Mouse (Mus musculus): ENCODE results near the gene Ntrk3. TPM values are rescaled to one million over a fixed set of nuclear protein-coding genes. Genes with fewer than 3 reads are reported as not detected.

Gene Ntrk3
- polyA plus RNA-seq, 1 experiment = 75.7 TPM

GRCm38 (mm10) chr7:78724591-78724990 is 13.2 kb downstream of the Ntrk3 start:
- TF ChIP-seq CTCF (IDR thresholded peaks at IDR 0.05; ENCODE audit: extremely low read depth, insufficient read depth, low read length) (no peak), POLR2A (IDR thresholded peaks at IDR 0.05; ENCODE audit: extremely low read depth, insufficient read depth, low read length) (no peak)
- no peak overlapping the region for H3K27ac ChIP-seq (ENCODE audit: insufficient read depth, low read length)
- no peaks in the 10 kb centered on the region for H3K4me1 ChIP-seq (ENCODE audit: control insufficient read depth, insufficient read depth, low read length)
- no peak overlapping the region for H3K4me3 ChIP-seq (ENCODE audit: insufficient read depth, low read length)

GRCm38 (mm10) chr7:78722051-78722450 is 15.8 kb downstream of the Ntrk3 start:
- no peak overlapping the region for H3K4me3 ChIP-seq (ENCODE audit: insufficient read depth, low read length)
- H3K4me1 ChIP-seq (ENCODE audit: control insufficient read depth, insufficient read depth, low read length) = peaks cover 8% of the 10 kb centered on the region
- H3K27ac ChIP-seq (ENCODE audit: insufficient read depth, low read length) = no peak overlapping the region
- TF ChIP-seq CTCF (IDR thresholded peaks at IDR 0.05; ENCODE audit: extremely low read depth, insufficient read depth, low read length) = no peak
- TF ChIP-seq POLR2A (IDR thresholded peaks at IDR 0.05; ENCODE audit: extremely low read depth, insufficient read depth, low read length) = no peak

- no peak overlapping the region for H3K27ac ChIP-seq (ENCODE audit: insufficient read depth, low read length)
These were observed 16.6 kb downstream of the Ntrk3 start for GRCm38 (mm10) chr7:78720989-78721816.

GRCm38 (mm10) chr7:78719795-78720460 is 17.9 kb downstream of the Ntrk3 start:
- H3K4me1 ChIP-seq (ENCODE audit: control insufficient read depth, insufficient read depth, low read length) = peaks cover 8% of the 10 kb centered on the region
- no peak overlapping the region for H3K4me3 ChIP-seq (ENCODE audit: insufficient read depth, low read length)
- TF ChIP-seq CTCF (IDR thresholded peaks at IDR 0.05; ENCODE audit: extremely low read depth, insufficient read depth, low read length) = no peak
- no peak for TF ChIP-seq POLR2A (IDR thresholded peaks at IDR 0.05; ENCODE audit: extremely low read depth, insufficient read depth, low read length)
- no peak overlapping the region for H3K27ac ChIP-seq (ENCODE audit: insufficient read depth, low read length)

More at GRCm38 (mm10) chr7:78720989-78721816, 16.6 kb downstream of the Ntrk3 start:
- Histone ChIP-seq H3K4me3 (ENCODE audit: insufficient read depth, low read length) (no peak overlapping the region), H3K4me1 (ENCODE audit: control insufficient read depth, insufficient read depth, low read length) (peaks cover 8% of the 10 kb centered on the region)
- TF ChIP-seq CTCF (IDR thresholded peaks at IDR 0.05; ENCODE audit: extremely low read depth, insufficient read depth, low read length) = no peak
- no peak for TF ChIP-seq POLR2A (IDR thresholded peaks at IDR 0.05; ENCODE audit: extremely low read depth, insufficient read depth, low read length)

GRCm38 (mm10) chr7:78719117-78719516 is 18.7 kb downstream of the Ntrk3 start:
- Histone ChIP-seq H3K4me3 (ENCODE audit: insufficient read depth, low read length) (no peak overlapping the region), H3K4me1 (ENCODE audit: control insufficient read depth, insufficient read depth, low read length) (peaks cover 8% of the 10 kb centered on the region), H3K27ac (ENCODE audit: insufficient read depth, low read length) (no peak overlapping the region)
- TF ChIP-seq CTCF (IDR thresholded peaks at IDR 0.05; ENCODE audit: extremely low read depth, insufficient read depth, low read length) (no peak), POLR2A (IDR thresholded peaks at IDR 0.05; ENCODE audit: extremely low read depth, insufficient read depth, low read length) (no peak)

GRCm38 (mm10) chr7:78718191-78718609 is 19.6 kb downstream of the Ntrk3 start:
- no peak for TF ChIP-seq CTCF (IDR thresholded peaks at IDR 0.05; ENCODE audit: extremely low read depth, insufficient read depth, low read length)
- TF ChIP-seq POLR2A (IDR thresholded peaks at IDR 0.05; ENCODE audit: extremely low read depth, insufficient read depth, low read length) = no peak
- H3K27ac ChIP-seq (ENCODE audit: insufficient read depth, low read length) = no peak overlapping the region
- peaks cover 8% of the 10 kb centered on the region for H3K4me1 ChIP-seq (ENCODE audit: control insufficient read depth, insufficient read depth, low read length)
- no peak overlapping the region for H3K4me3 ChIP-seq (ENCODE audit: insufficient read depth, low read length)

- no peak overlapping the region for H3K4me3 ChIP-seq (ENCODE audit: insufficient read depth, low read length)
- H3K27ac ChIP-seq (ENCODE audit: insufficient read depth, low read length) = no peak overlapping the region
- no peaks in the 10 kb centered on the region for H3K4me1 ChIP-seq (ENCODE audit: control insufficient read depth, insufficient read depth, low read length)
- TF ChIP-seq POLR2A (IDR thresholded peaks at IDR 0.05; ENCODE audit: extremely low read depth, insufficient read depth, low read length) (no peak), CTCF (IDR thresholded peaks at IDR 0.05; ENCODE audit: extremely low read depth, insufficient read depth, low read length) (no peak)
These were observed 30.1 kb downstream of the Ntrk3 start for GRCm38 (mm10) chr7:78707708-78708107.

GRCm38 (mm10) chr7:78707122-78707521 is 30.7 kb downstream of the Ntrk3 start:
- TF ChIP-seq POLR2A (IDR thresholded peaks at IDR 0.05; ENCODE audit: extremely low read depth, insufficient read depth, low read length) (no peak), CTCF (IDR thresholded peaks at IDR 0.05; ENCODE audit: extremely low read depth, insufficient read depth, low read length) (no peak)

GRCm38 (mm10) chr7:78702676-78703075 is 35.1 kb downstream of the Ntrk3 start:
- TF ChIP-seq CTCF (IDR thresholded peaks at IDR 0.05; ENCODE audit: extremely low read depth, insufficient read depth, low read length) (no peak), POLR2A (IDR thresholded peaks at IDR 0.05; ENCODE audit: extremely low read depth, insufficient read depth, low read length) (no peak)
- no peak overlapping the region for H3K4me3 ChIP-seq (ENCODE audit: insufficient read depth, low read length)
- H3K4me1 ChIP-seq (ENCODE audit: control insufficient read depth, insufficient read depth, low read length) = no peaks in the 10 kb centered on the region
- H3K27ac ChIP-seq (ENCODE audit: insufficient read depth, low read length) = no peak overlapping the region

More at GRCm38 (mm10) chr7:78707122-78707521, 30.7 kb downstream of the Ntrk3 start:
- Histone ChIP-seq H3K4me1 (ENCODE audit: control insufficient read depth, insufficient read depth, low read length) (no peaks in the 10 kb centered on the region), H3K4me3 (ENCODE audit: insufficient read depth, low read length) (no peak overlapping the region), H3K27ac (ENCODE audit: insufficient read depth, low read length) (no peak overlapping the region)
